Mouse (Mus musculus) hindbrain, embryonic 14.5 days (tissue): Measurements from ENCODE around the gene Wdfy3. TPM values are rescaled to one million over a fixed set of nuclear protein-coding genes. Genes with fewer than 3 reads are reported as not detected.
A peak's percentile ranks its signal among the peaks of the same experiment; 100 is the strongest.
"Not testable (repeated sequence)": the region's sequence is repeated elsewhere in the genome, so short reads cannot be mapped to it uniquely, and the experiment has no call there.

ENCODE experiments used
- ATAC-seq: fragments of 200-750 bp; cut with Nextera tagmentation; 2 replicates; pipeline ENCODE4 v1.8.0; 2017; ENCODE audit warnings: moderate number of reproducible peaks, mild to moderate bottlenecking, moderate TSS enrichment, moderate library complexity; ENCODE audit not compliant: low FRiP score
- DNase-seq: peaks from one replicate; pipeline ENCODE4 v3.0.0-alpha.2; 2015; ENCODE audit warnings: low spot score
- H3K27ac ChIP-seq: fragments of 300-500 bp; sonication (generic); 2 replicates; pipeline ENCODE4 v1.5.1; 2014; ENCODE audit warnings: mild to moderate bottlenecking, moderate library complexity
- H3K27me3 ChIP-seq: fragments of 300-500 bp; sonication (generic); 2 replicates; pipeline ENCODE4 v1.6.1; 2014; ENCODE audit warnings: mild to moderate bottlenecking, low read length, mixed read lengths; ENCODE audit not compliant: control insufficient read depth, insufficient read depth
- H3K36me3 ChIP-seq: fragments of 300-500 bp; sonication (generic); replicated peaks from 2 replicates; pipeline ENCODE4 v1.6.1; 2014; ENCODE audit not compliant: control insufficient read depth, insufficient read depth
- H3K4me1 ChIP-seq: fragments of 300-500 bp; sonication (generic); replicated peaks from 2 replicates; pipeline ENCODE4 v1.6.1; 2014; ENCODE audit warnings: antibody characterized with exemption, low read length, mixed read lengths; ENCODE audit not compliant: control insufficient read depth, insufficient read depth
- H3K4me2 ChIP-seq: fragments of 300-500 bp; sonication (generic); replicated peaks from 2 replicates; pipeline ENCODE4 v1.6.1; 2014; ENCODE audit warnings: mild to moderate bottlenecking, moderate library complexity
- H3K4me3 ChIP-seq: fragments of 300-500 bp; sonication (generic); replicated peaks from 2 replicates; pipeline ENCODE4 v1.5.1; 2014; ENCODE audit warnings: mild to moderate bottlenecking, low read length
- H3K9ac ChIP-seq: fragments of 300-500 bp; sonication (generic); 2 replicates; pipeline ENCODE4 v1.6.1; 2014
- H3K9me3 ChIP-seq: fragments of 300-500 bp; sonication (generic); 2 replicates; pipeline ENCODE4 v1.6.1; 2016; ENCODE audit warnings: low read length; ENCODE audit not compliant: control insufficient read depth
- WGBS: fragments of 180-500 bp; shearing (Covaris S2); extraction: QIAGEN DNeasy Blood & Tissue Kit; methylation state at CpG from one replicate; pipeline ENCODE4 v1.1.7; 2014; 5-methylcytosine and 5-hydroxymethylcytosine counted together
- polyA plus RNA-seq: library from polyadenylated mRNA; unstranded; fragments of >200 nt; fragmentation: Nextera tagmentation; extraction: Ambion mirVana; gene quantifications from 2 replicates; pipeline ENCODE4 v1.2.1, GENCODE M21; 2014

Wdfy3 gene
- 35.3 and 36.2 TPM in 2 replicates for polyA plus RNA-seq

DNA sequence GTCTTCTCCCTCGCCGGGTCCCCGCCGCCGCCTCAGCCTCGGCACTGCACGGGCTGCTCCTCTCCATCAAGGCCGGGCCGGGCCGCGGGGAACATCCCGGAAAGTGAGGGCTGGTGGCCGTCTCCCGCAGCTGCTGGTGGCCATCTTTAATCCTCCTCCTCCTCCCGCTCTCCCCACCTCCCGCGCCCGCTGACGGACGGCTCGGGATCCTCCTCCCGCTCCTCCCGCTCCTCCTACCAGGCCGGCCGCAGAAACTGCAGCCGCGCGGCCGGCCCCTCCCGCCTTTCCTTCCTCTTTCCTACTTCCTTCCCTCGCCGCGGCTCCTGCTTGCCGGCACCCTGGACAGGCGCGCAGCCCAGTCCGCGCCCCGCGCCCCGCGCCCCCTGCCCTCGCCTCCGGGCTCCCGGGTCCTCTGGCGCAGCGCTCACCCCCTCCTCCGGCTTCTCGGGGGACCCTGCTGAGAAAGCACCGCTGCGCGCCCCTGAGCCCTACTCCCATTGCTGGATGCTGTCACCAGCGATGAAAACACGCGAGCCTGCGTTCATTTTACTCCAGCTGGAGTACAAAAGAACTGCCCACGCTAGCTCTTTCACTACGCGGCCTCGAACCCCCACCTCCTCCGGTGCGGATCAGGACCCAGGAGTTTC lies at the start of gene Wdfy3:
Gene Wdfy3 (minus strand): TSS at position 155 of the 647 bp plus-strand sequence.
- DNase-seq (peak; percentile 86), ATAC-seq (peak; percentile 92)
- Histone ChIP-seq H3K27me3 (no peaks in the 10 kb centered on the region), H3K4me2 (peak within 1 kb of the TSS; percentile 72), H3K4me3 (peak within 1 kb of the TSS; percentile 95), H3K4me1 (peaks cover 51% of the 10 kb centered on the region), H3K9ac (peak within 1 kb of the TSS; percentile 99), H3K9me3 (no peaks in the 10 kb centered on the region), H3K36me3 (no peaks in the 10 kb centered on the region; the same call in 1 of the 2 replicates), H3K27ac (peak within 1 kb of the TSS; percentile 99)
- under 1% methylated on average over 55 of the region's 62 CpGs for WGBS

DNA sequence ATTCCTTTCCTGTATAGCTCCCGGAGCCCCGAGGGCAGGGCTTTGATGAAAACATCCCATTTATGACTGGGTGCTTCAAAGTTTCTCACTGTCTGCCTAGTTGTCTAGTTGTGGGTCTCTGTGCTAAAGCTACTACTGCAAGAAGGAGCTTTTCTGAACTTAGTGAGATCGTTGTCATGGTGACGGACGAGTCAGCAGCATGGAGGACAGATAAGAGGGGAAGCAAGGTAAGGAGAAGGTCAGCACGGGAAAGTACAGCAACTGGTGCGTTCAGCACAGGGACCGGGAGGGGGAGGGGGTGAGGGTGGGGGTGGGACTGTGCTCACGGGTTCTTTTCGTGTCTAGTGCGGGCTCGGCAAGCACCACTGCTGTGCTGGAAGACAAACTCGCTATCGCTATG lies 43.3 kb upstream of the Wdfy3 start:
- no peak overlapping the region for H3K27ac ChIP-seq
- DNase-seq (no peak), ATAC-seq (no peak)
- H3K4me1 ChIP-seq: peaks cover 29% of the 10 kb centered on the region
- no peaks in the 10 kb centered on the region for H3K36me3 ChIP-seq
- H3K4me2 ChIP-seq: 0 out of 2 replicates have a peak overlapping the region, but pooled peaks have one; percentile 3
- H3K9ac ChIP-seq: no peak overlapping the region
- H3K4me3 ChIP-seq: no peak overlapping the region
- no peaks in the 10 kb centered on the region for H3K9me3 ChIP-seq
- 60% methylated on average over 14 of the region's 14 CpGs for WGBS
- H3K27me3 ChIP-seq: no peaks in the 10 kb centered on the region

DNA sequence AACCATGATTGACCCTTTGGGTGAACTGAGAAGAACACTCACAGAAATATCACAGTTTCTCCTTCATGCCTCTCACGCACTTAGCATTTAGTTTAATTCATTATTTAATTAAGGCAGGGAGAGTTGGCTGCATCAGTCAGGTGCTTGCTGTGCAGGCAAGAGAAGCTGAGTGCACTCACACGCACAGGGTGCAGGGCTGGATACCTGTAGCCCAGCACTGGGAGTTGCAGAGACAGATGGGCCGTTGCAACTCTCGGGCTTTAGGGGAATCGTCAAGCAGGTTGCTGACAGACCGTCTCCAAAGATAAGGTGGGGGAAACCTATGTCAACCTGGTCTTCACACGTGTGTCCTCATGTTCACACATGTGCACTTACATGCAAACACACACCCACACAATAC lies 42.3 kb upstream of the Wdfy3 start:
- Histone ChIP-seq H3K27me3 (no peaks in the 10 kb centered on the region), H3K27ac (no peak overlapping the region), H3K4me2 (no peak overlapping the region), H3K9me3 (no peaks in the 10 kb centered on the region), H3K4me1 (peaks cover 29% of the 10 kb centered on the region), H3K36me3 (no peaks in the 10 kb centered on the region), H3K4me3 (no peak overlapping the region), H3K9ac (no peak overlapping the region)
- no peak for DNase-seq
- ATAC-seq: no peak
- 66% methylated on average over 7 of the region's 7 CpGs for WGBS

DNA sequence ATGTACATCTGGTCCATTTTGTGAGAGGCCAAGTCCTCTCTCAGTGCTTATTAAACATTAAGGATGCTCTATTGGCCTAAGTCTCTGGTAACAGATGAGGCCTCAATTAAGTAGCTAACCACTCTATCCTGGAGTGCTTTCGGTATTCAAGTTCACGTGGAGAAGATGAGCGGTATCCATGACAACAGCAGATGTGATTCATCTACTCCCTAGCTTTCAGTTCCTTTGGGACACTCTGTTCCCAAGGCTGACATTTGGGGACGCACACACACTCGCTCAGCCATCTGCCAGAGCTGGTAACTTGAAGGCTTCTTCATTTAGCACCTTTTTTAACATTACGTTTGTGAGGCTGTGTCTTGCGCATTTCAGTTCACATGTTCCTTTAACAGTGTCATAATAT lies 40.3 kb upstream of the Wdfy3 start:
- no peaks in the 10 kb centered on the region for H3K36me3 ChIP-seq
- no peak overlapping the region for H3K4me2 ChIP-seq
- ATAC-seq (peak; percentile 73), DNase-seq (peak; percentile 56)
- H3K27me3 ChIP-seq: no peaks in the 10 kb centered on the region
- no peak overlapping the region for H3K9ac ChIP-seq
- WGBS: 43% methylated on average over 7 of the region's 7 CpGs
- H3K4me3 ChIP-seq: no peak overlapping the region
- H3K4me1 ChIP-seq: peaks cover 23% of the 10 kb centered on the region
- no peaks in the 10 kb centered on the region for H3K9me3 ChIP-seq
- H3K27ac ChIP-seq: peak overlapping the region; percentile 38; the same call in 1 of the 2 replicates

DNA sequence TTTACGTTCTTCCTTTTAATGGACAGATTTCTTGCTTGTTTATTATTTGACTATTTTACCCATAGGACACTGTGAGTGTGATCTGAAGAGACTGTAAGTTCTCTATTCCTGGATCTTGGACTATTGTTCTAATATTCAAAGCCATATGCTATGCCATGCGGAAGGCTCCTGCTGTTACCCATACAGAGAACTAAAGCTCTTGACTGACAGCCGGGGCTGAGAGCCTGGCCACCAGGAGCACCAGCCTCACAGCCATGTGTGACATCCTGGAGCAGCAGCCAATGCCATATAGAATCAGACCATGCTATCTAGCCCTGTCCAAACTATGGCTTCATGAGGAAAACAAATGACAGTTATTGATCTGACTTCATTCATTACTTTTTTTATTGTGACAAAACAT lies 36.2 kb upstream of the Wdfy3 start:
- Histone ChIP-seq H3K27me3 (no peaks in the 10 kb centered on the region), H3K4me3 (no peak overlapping the region), H3K36me3 (no peaks in the 10 kb centered on the region), H3K4me1 (peaks cover 10% of the 10 kb centered on the region), H3K27ac (no peak overlapping the region), H3K4me2 (no peak overlapping the region), H3K9ac (no peak overlapping the region), H3K9me3 (no peaks in the 10 kb centered on the region)
- DNase-seq (no peak), ATAC-seq (no peak)
- 59% methylated on average over 3 of the region's 3 CpGs for WGBS

DNA sequence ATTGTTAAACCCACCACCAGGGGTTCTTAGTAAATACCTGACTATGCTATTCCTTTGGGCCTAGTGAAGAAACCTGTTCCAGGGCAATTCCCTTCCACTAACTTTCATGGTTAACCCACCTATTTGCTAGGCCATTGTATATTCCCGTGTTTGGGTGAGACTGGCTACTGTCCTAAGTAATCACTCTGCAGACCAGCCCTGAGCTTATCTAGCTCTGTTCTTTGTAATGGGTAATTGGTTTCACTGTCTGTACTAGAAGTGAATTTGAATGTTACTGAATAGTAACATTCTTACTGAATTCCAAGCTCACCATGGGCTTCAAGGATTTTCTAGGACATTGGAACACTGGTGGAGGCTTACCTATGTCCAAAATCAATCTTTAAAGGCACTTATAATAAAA lies 32.1 kb upstream of the Wdfy3 start:
- 83% methylated on average over 1 of the region's 1 CpGs for WGBS

DNA sequence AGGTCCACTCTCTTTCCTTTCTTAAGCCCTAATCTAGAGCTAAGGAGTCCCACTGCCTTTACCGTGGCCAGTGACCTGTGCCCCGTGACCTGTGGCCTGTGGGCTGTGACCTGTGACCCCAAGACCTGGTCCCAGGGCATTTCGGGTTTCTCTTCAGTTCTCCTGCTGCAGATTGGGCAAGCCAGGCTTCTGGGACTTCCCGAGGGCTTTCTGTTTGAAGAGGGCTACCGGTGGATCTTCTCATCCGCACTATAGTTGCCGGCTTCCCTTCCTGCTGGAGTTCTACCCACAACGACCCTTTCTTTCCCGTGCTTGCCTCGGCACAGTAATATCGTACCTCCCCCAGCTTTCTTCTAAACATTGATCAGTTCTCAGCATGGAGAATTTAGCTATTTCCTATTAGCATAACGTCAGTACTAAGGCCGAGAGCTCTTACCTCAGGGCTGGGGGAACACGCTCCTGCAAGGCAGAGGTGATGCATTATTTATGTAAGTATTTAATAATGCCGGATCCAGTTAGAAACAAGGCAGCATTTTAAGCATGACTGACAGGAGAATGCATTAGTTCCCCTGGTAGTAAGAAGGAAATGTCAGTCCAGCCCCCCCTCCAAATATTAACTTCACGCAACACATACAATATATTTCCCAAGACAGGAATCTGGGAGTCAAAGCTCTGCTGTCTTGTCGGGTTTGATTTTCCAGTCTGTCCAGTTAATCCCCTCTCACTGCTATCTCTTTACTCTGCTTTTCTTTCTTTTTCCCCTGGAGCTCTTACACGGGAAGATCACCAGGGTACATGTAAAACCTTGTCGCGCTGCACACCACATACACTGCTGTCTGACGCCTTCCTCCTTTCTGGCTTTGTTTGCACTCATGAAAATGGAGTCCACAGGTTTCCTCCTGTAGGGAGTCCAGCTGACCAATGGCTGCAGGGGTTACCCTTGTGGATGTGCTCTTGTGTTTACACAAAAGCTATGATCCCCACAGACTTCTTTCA lies 30.8 kb upstream of the Wdfy3 start:
- ATAC-seq: 0 out of 2 replicates have a peak, but pooled peaks have one; percentile 53
- H3K4me1 ChIP-seq: peaks cover 10% of the 10 kb centered on the region
- peak overlapping the region; percentile 59 for H3K27ac ChIP-seq
- no peaks in the 10 kb centered on the region for H3K9me3 ChIP-seq
- no peak overlapping the region for H3K9ac ChIP-seq
- H3K36me3 ChIP-seq: no peaks in the 10 kb centered on the region
- peak overlapping the region; percentile 19 for H3K4me2 ChIP-seq
- no peaks in the 10 kb centered on the region for H3K27me3 ChIP-seq
- H3K4me3 ChIP-seq: no peak overlapping the region
- peak; percentile 49 for DNase-seq
- 41% methylated on average over 21 of the region's 21 CpGs for WGBS

More for the DNA sequence above, 32.1 kb upstream of the Wdfy3 start:
- not testable (repeated sequence) for H3K9ac ChIP-seq, H3K4me3 ChIP-seq, H3K9me3 ChIP-seq, H3K36me3 ChIP-seq, ATAC-seq, H3K27me3 ChIP-seq, DNase-seq, H3K4me2 ChIP-seq, H3K27ac ChIP-seq
- H3K4me1 ChIP-seq: peaks cover 10% of the 10 kb centered on the region

DNA sequence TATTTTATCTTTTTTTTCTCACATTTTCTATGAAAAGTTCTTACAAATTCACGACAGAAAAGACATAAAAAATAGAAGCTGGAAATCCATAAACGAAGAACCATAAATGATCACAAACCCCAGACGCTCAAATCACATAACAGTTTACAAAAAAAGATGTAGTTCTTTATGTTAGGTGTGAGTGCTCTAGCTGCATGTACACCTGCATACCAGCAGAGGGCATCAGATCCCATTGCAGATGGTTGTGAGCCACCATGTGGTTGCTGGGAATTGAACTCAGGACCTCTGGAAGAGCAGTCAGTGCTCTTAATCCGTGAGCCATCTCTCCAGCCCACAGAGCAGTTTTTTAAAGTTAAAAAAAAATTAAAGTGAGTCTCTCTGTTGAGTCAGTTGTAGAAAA lies 25.9 kb upstream of the Wdfy3 start:
- DNase-seq (no peak), ATAC-seq (no peak)
- H3K27ac ChIP-seq: no peak overlapping the region
- no peaks in the 10 kb centered on the region for H3K27me3 ChIP-seq
- H3K9ac ChIP-seq: no peak overlapping the region
- no peaks in the 10 kb centered on the region for H3K9me3 ChIP-seq
- no peak overlapping the region for H3K4me2 ChIP-seq
- no peaks in the 10 kb centered on the region for H3K36me3 ChIP-seq
- 92% methylated on average over 4 of the region's 4 CpGs for WGBS
- no peak overlapping the region for H3K4me3 ChIP-seq
- H3K4me1 ChIP-seq: peaks cover 6% of the 10 kb centered on the region; the same call in 1 of the 2 replicates

DNA sequence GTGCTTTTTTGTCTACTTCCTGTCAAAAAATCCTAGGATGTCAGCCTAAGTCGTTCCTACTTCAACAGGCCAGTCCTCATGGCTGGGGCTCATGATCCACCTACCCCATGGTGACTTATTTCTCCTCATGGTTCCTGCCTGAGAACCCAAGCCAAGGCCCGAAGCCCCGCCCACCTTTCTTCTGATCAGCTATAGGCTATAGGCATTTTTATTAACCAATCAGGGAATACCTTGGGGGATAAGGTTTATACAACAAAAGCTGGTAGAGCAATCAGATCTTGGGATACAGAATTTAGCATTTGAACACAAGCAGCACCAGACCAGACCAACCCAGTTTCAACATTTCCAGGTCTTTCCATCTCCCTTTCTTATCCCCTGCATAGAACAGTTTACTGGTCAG lies 21.0 kb upstream of the Wdfy3 start:
- no peak overlapping the region for H3K4me2 ChIP-seq
- H3K27ac ChIP-seq: no peak overlapping the region
- 90% methylated on average over 3 of the region's 3 CpGs for WGBS
- ATAC-seq (no peak), DNase-seq (no peak)
- no peaks in the 10 kb centered on the region for H3K27me3 ChIP-seq
- H3K4me3 ChIP-seq: no peak overlapping the region
- H3K9ac ChIP-seq: no peak overlapping the region
- no peaks in the 10 kb centered on the region for H3K36me3 ChIP-seq
- H3K4me1 ChIP-seq: no peaks in the 10 kb centered on the region
- H3K9me3 ChIP-seq: no peaks in the 10 kb centered on the region
